Mouse (Mus musculus): ENCODE data around the gene Haus8.
"Not testable (repeated sequence)": the region's sequence is repeated elsewhere in the genome, so short reads cannot be mapped to it uniquely, and the experiment has no call there.

DNA sequence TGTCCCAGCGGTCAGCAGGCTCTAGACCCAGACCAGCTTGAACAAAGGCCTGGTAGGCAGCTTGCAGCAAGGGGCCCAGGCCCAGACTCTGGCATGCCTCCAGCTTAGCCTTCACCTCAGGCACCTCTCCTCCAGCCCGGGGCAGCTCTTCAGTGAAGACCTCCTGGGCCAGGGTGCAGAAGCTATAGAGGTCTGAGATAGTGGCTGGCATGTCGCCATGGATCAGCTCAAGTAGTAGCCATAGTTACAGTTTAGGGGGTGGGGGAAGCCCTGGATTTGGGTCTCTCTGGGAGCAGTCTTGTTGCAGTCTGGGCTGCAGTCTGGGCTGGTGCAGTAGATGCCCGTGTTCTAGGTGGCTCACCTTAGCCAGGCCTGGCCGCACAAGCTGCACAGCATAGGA lies 58.5 kb downstream of the Haus8 start:
- not testable (repeated sequence) for TF ChIP-seq CTCF, EP300 (IDR thresholded peaks at IDR 0.05; ENCODE audit: low read depth)

Measured in liver, postnatal 0 days (tissue).